Mouse (Mus musculus): ENCODE measurements around the gene Ankrd63.
"Not testable (repeated sequence)": the region's sequence is repeated elsewhere in the genome, so short reads cannot be mapped to it uniquely, and the experiment has no call there.

Gene Ankrd63

DNA sequence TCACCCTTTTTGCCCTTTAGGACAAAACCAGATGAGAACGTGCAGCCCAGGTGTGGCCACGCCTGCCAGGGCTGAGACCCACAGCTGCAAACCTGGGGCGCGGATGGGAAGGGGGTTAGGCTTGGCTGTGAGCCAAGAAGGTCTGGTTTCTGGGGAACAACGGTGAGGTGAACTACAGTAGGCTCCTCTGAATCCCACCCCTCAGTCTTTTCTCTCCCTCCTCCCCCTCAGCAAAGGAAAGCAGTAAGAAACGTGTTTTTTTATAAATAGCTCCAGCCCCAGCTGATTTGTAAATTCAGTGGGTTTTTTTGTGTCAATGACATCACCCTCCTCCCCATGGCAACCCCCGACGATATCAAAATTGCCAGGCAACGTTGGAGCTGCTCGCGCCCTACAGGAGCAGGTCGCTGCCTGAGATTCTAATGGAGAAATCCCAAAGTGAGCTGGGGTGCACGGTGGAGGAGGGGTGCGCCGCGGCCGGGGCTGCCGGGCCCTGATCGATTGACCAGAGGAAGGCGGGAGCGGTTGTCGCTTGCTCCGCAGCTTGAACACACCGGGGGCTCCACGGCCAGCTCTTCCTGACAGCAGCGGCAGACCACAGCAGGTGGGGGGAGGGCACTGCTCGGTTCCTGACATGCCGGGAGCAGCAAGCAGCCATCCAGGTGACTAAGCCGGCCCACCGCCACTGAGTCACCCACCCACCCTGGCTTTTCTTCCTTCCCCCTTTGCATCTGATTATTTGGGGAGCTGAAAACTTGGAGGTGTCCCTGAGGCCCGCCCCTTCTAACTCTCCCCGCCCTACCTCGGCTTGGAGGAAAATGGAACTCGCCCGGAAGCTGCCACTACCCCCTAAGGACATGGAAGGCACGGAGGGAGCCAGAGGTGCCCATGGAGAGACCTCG is 40.6 kb downstream of the Ankrd63 start, which contains the start of gene Pak6:
Gene Pak6 (plus strand): TSS at position 402 of the 902 bp plus-strand sequence.
- in situ Hi-C loops (cut with MboI): no loop called here

- in situ Hi-C loops (cut with MboI): no loop called here
Observed at GRCm38 (mm10) chr2:118661891-118662290, 41.9 kb downstream of the Ankrd63 start.

- in situ Hi-C loops (cut with MboI): no loop called here
Observed at GRCm38 (mm10) chr2:118659998-118660452, 43.7 kb downstream of the Ankrd63 start.

GRCm38 (mm10) chr2:118659493-118659892 is 44.3 kb downstream of the Ankrd63 start:
- in situ Hi-C loops (cut with MboI): no loop called here

DNA sequence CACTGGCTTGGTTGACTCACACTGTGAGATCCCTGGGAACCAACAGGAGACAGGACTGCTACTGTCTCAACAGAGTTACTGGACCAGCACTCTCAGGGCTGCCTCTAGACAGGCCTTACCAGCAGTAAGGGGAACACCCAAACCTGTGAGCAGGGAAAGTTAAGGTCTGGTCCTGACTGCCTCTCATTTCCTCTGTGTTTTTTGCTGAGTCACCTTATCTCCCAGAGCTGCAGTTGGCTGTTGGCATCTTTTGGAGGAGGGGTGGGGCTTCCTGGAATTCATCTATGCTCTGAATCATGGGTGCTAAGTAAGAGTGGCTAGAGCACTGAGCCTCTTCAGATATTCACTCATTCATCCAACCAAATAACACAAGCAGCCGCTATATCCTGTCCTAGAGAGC is 44.7 kb downstream of the Ankrd63 start:
- in situ Hi-C loops (cut with MboI): no loop called here

GRCm38 (mm10) chr2:118658457-118658856 is 45.3 kb downstream of the Ankrd63 start:
- in situ Hi-C loops (cut with MboI): no loop called here

- in situ Hi-C loops (cut with MboI): no loop called here
Observed at GRCm38 (mm10) chr2:118656688-118657281, 47.0 kb downstream of the Ankrd63 start.

DNA sequence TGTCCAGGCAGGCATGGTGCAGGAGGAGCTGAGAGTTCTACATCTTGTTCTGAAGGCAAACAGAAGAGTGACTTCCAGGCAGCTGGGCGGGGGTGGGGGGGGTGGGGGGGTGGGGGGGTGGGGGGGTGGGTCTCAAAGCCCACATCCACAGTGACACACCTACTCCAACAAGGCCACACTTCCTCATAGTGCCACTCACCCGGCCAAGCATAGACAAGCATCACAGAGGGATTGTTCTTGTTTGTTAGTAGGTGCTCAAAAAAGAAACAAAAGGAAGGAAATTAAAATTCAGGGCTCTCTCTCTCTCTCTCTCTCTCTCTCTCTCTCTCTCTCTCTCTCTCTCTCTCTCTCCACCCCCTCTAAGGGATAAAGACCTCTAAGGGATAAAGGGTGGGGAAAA is 53.1 kb downstream of the Ankrd63 start:
- in situ Hi-C loops (cut with MboI): not testable (repeated sequence)
